Mouse (Mus musculus) heart, embryonic 13.5 days (tissue): Measurements from ENCODE around the gene Kif2a. TPM values are rescaled to one million over a fixed set of nuclear protein-coding genes. Genes with fewer than 3 reads are reported as not detected.

ENCODE experiments used
- ATAC-seq: fragments of 200-750 bp; cut with Nextera tagmentation; 2 replicates; pipeline ENCODE4 v1.8.0; 2017; ENCODE audit warnings: moderate TSS enrichment; ENCODE audit not compliant: insufficient number of reproducible peaks, low FRiP score, low TSS enrichment; ENCODE audit errors: extremely low read depth
- H3K27ac ChIP-seq: fragments of 300-500 bp; sonication (generic); replicated peaks from 2 replicates; pipeline ENCODE4 v1.5.1; 2015; ENCODE audit warnings: moderate library complexity, mild to moderate bottlenecking, inconsistent platforms
- H3K27me3 ChIP-seq: fragments of 300-500 bp; sonication (generic); replicated peaks from 2 replicates; pipeline ENCODE4 v1.6.1; 2015; ENCODE audit warnings: mild to moderate bottlenecking, inconsistent platforms
- H3K36me3 ChIP-seq: fragments of 300-500 bp; sonication (generic); 2 replicates; pipeline ENCODE4 v1.6.1; 2015; ENCODE audit warnings: mild to moderate bottlenecking, inconsistent platforms
- H3K4me1 ChIP-seq: fragments of 300-500 bp; sonication (generic); 2 replicates; pipeline ENCODE4 v1.6.1; 2015; ENCODE audit warnings: inconsistent platforms
- H3K4me2 ChIP-seq: fragments of 300-500 bp; sonication (generic); 2 replicates; pipeline ENCODE4 v1.6.1; 2015; ENCODE audit warnings: inconsistent platforms, mild to moderate bottlenecking, moderate library complexity
- H3K4me3 ChIP-seq: fragments of 300-500 bp; sonication (generic); 2 replicates; pipeline ENCODE4 v1.5.1; 2015; ENCODE audit warnings: moderate library complexity, mild to moderate bottlenecking, inconsistent platforms
- H3K9ac ChIP-seq: fragments of 300-500 bp; sonication (generic); 2 replicates; pipeline ENCODE4 v1.6.1; 2015; ENCODE audit warnings: inconsistent platforms, mild to moderate bottlenecking, moderate library complexity
- H3K9me3 ChIP-seq: fragments of 300-500 bp; sonication (generic); 2 replicates; pipeline ENCODE4 v1.6.1; 2016; ENCODE audit warnings: inconsistent platforms
- WGBS: fragments of 180-500 bp; shearing (Covaris S2); methylation state at CpG from one replicate; pipeline ENCODE4 v1.1.7; 2015; ENCODE audit warnings: mixed read lengths; 5-methylcytosine and 5-hydroxymethylcytosine counted together
- polyA plus RNA-seq: library from polyadenylated mRNA; unstranded; fragments of >200 nt; fragmentation: Nextera tagmentation; extraction: Ambion mirVana; gene quantifications from 2 replicates; pipeline ENCODE4 v1.2.1, GENCODE M21; 2015

Gene Kif2a
- polyA plus RNA-seq, 1 experiment from 2014 or later, result 10.1 TPM

DNA sequence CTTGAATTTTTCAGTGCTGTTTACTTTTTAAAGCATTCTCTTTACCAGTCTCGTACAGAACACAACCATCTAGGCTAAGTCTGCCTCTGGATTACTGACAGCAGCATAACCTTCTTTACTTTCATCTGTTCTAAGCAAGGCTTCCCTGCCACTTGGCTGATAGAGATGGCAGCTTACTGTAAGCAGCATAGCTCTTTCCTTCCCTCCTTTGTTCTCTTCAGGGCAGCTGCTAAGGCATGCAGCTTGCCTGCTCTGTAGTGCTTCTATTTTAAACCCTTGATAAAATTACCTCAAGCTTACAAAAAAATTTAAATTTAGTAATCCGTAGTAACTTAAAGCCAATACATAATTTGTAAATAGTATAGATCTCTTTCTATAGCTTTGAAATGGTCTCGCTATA, 67.0 kb downstream of the Kif2a start:
- Histone ChIP-seq H3K27ac (peak overlapping the region; percentile 83), H3K4me2 (no peak overlapping the region), H3K4me1 (peaks cover 8% of the 10 kb centered on the region), H3K4me3 (no peak overlapping the region), H3K36me3 (peaks cover 79% of the 10 kb centered on the region), H3K9me3 (no peaks in the 10 kb centered on the region), H3K27me3 (no peaks in the 10 kb centered on the region), H3K9ac (peak overlapping the region; percentile 59; the same call in 1 of the 2 replicates)
- 69% methylated on average over 3 of the region's 3 CpGs for WGBS
- ATAC-seq, result no peak

- no peaks in the 10 kb centered on the region for H3K9me3 ChIP-seq
- peak overlapping the region; percentile 82 for H3K4me3 ChIP-seq
- H3K27ac ChIP-seq, result peak overlapping the region; percentile 86; the same call in 1 of the 2 replicates
- H3K4me2 ChIP-seq, result peak overlapping the region; percentile 80
- peaks cover 37% of the 10 kb centered on the region for H3K36me3 ChIP-seq
- no peak for ATAC-seq
- no peaks in the 10 kb centered on the region for H3K27me3 ChIP-seq
- 4% methylated on average over 6 of the region's 6 CpGs for WGBS
- H3K9ac ChIP-seq, result peak overlapping the region; percentile 91
- H3K4me1 ChIP-seq, result peaks cover 17% of the 10 kb centered on the region
Observed at GRCm38 (mm10) chr13:106947583-106947982, 74.3 kb downstream of the Kif2a start.

- H3K9ac ChIP-seq, result peak within 1 kb of the TSS; percentile 91
Observed at GRCm38 (mm10) chr13:106946594-106947540, 75.1 kb downstream of the Kif2a start, which contains the start of gene Dimt1. Dimt1 (plus strand) TSS chr13:106947127.

GRCm38 (mm10) chr13:106945518-106945917, 76.4 kb downstream of the Kif2a start:
- Histone ChIP-seq H3K9ac (no peak overlapping the region), H3K36me3 (peaks cover 16% of the 10 kb centered on the region), H3K9me3 (no peaks in the 10 kb centered on the region; the same call in 1 of the 2 replicates), H3K4me1 (peaks cover 17% of the 10 kb centered on the region), H3K4me2 (no peak overlapping the region), H3K27me3 (no peaks in the 10 kb centered on the region), H3K4me3 (no peak overlapping the region), H3K27ac (no peak overlapping the region)
- 83% methylated on average over 9 of the region's 9 CpGs for WGBS
- ATAC-seq, result no peak

More at GRCm38 (mm10) chr13:106946594-106947540, 75.1 kb downstream of the Kif2a start, which contains the start of gene Dimt1:
- H3K27ac ChIP-seq, result peak within 1 kb of the TSS; percentile 86
- H3K4me1 ChIP-seq, result peaks cover 17% of the 10 kb centered on the region
- peak within 1 kb of the TSS; percentile 82 for H3K4me3 ChIP-seq
- H3K27me3 ChIP-seq, result no peaks in the 10 kb centered on the region
- peak; percentile 97 for ATAC-seq
- peaks cover 29% of the 10 kb centered on the region for H3K36me3 ChIP-seq
- peak within 1 kb of the TSS; percentile 80 for H3K4me2 ChIP-seq
- no peaks in the 10 kb centered on the region for H3K9me3 ChIP-seq
- WGBS, result under 1% methylated on average over 68 of the region's 68 CpGs

DNA sequence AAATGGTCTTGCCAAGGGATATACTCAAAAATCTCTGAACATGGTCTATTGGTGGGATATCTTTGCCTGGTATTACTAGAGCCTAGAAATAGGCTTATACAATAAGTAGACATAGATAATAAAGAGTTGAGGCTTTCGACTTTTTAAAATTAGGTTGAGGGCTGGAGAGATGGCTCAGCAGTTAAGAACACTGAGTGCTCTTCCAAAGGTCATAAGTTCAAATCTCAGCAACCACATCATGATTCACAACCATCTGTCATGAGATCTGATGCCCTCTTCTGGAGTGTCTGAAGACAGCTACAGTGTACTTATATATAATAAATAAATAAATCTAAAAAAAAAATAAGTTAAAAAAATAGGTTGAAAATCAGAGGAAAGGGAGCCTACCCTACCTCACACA, 79.2 kb downstream of the Kif2a start:
- H3K27ac ChIP-seq, result no peak overlapping the region
- 76% methylated on average over 1 of the region's 1 CpGs for WGBS

GRCm38 (mm10) chr13:106941211-106941976, 80.5 kb downstream of the Kif2a start:
- Histone ChIP-seq H3K9me3 (no peaks in the 10 kb centered on the region; the same call in 1 of the 2 replicates), H3K36me3 (no peaks in the 10 kb centered on the region), H3K27me3 (no peaks in the 10 kb centered on the region), H3K4me3 (no peak overlapping the region; the same call in 1 of the 2 replicates), H3K4me2 (peak overlapping the region; percentile 40), H3K9ac (no peak overlapping the region), H3K27ac (no peak overlapping the region), H3K4me1 (peaks cover 4% of the 10 kb centered on the region; the same call in 1 of the 2 replicates)
- 19% methylated on average over 7 of the region's 7 CpGs for WGBS
- ATAC-seq, result no peak

More for the DNA sequence above, 79.2 kb downstream of the Kif2a start:
- Histone ChIP-seq H3K4me3 (no peak overlapping the region), H3K9ac (no peak overlapping the region), H3K27me3 (no peaks in the 10 kb centered on the region), H3K4me1 (peaks cover 3% of the 10 kb centered on the region), H3K4me2 (no peak overlapping the region), H3K9me3 (no peaks in the 10 kb centered on the region; the same call in 1 of the 2 replicates), H3K36me3 (no peaks in the 10 kb centered on the region)
- ATAC-seq, result no peak

- Histone ChIP-seq H3K9ac (peak overlapping the region; percentile 94; the same call in 1 of the 2 replicates), H3K27me3 (no peaks in the 10 kb centered on the region), H3K36me3 (no peaks in the 10 kb centered on the region), H3K4me3 (peak overlapping the region; percentile 89), H3K4me2 (peak overlapping the region; percentile 84), H3K9me3 (no peaks in the 10 kb centered on the region; the same call in 1 of the 2 replicates), H3K4me1 (peaks cover 21% of the 10 kb centered on the region), H3K27ac (no peak overlapping the region)
- 26% methylated on average over 7 of the region's 7 CpGs for WGBS
- no peak for ATAC-seq
Observed at GRCm38 (mm10) chr13:106937138-106937472, 84.8 kb downstream of the Kif2a start.

- peak within 1 kb of the TSS; percentile 89 for H3K27ac ChIP-seq
- peak within 1 kb of the TSS; percentile 89 for H3K4me3 ChIP-seq
- peak within 1 kb of the TSS; percentile 84 for H3K4me2 ChIP-seq
- no peaks in the 10 kb centered on the region for H3K36me3 ChIP-seq
- H3K4me1 ChIP-seq, result peaks cover 21% of the 10 kb centered on the region
- no peaks in the 10 kb centered on the region; the same call in 1 of the 2 replicates for H3K9me3 ChIP-seq
- ATAC-seq, result peak; percentile 89
- under 1% methylated on average over 84 of the region's 84 CpGs for WGBS
- H3K9ac ChIP-seq, result peak within 1 kb of the TSS; percentile 94
- no peaks in the 10 kb centered on the region for H3K27me3 ChIP-seq
Observed at GRCm38 (mm10) chr13:106936256-106937137, 85.4 kb downstream of the Kif2a start, which contains the start of gene Ipo11. Ipo11 (minus strand) TSS chr13:106936958.

DNA sequence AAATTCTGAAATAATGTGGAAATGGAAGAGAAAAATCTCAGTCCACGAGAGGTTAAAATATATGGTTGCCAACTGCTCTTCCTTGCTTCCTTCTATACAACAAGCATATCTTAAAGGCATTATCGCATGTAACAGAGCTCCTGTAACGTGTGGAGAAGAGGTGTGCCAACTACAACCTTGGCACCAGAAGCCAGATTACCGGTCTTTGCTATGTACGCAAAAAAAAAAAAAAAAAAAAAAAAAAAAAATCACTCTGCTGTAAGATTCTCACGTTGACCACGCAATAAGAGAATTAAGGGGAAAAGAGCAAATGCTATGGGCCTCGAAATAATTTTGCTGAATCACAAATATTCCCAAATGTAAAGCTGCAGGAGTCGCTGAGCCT, 86.1 kb downstream of the Kif2a start:
- Histone ChIP-seq H3K4me3 (peak overlapping the region; percentile 89), H3K27ac (peak overlapping the region; percentile 89), H3K9ac (peak overlapping the region; percentile 94), H3K4me2 (peak overlapping the region; percentile 84), H3K4me1 (peaks cover 21% of the 10 kb centered on the region), H3K9me3 (no peaks in the 10 kb centered on the region), H3K36me3 (no peaks in the 10 kb centered on the region), H3K27me3 (no peaks in the 10 kb centered on the region)
- 8% methylated on average over 9 of the region's 9 CpGs for WGBS
- ATAC-seq, result no peak

- Histone ChIP-seq H3K9me3 (peaks cover 4% of the 10 kb centered on the region), H3K4me2 (no peak overlapping the region), H3K36me3 (peaks cover 30% of the 10 kb centered on the region), H3K4me1 (peaks cover 7% of the 10 kb centered on the region), H3K27me3 (no peaks in the 10 kb centered on the region), H3K4me3 (no peak overlapping the region), H3K9ac (no peak overlapping the region), H3K27ac (no peak overlapping the region)
- ATAC-seq, result no peak
- WGBS, result 83% methylated on average over 2 of the region's 2 CpGs
Observed at GRCm38 (mm10) chr13:106929201-106929600, 92.7 kb downstream of the Kif2a start.
